Mouse (Mus musculus): ENCODE data around the gene Zfp457. TPM values are rescaled to one million over a fixed set of nuclear protein-coding genes. Genes with fewer than 3 reads are reported as not detected.

Zfp457 gene
- polyA plus RNA-seq, 1 experiment from 2014 or later = 0.78 TPM

Other genes with a start within 250 kb of the Zfp457 start
- gene Zfp712, start 245.3 kb downstream of the Zfp457 start, polyA plus RNA-seq (2016; fragmentation: Nextera tagmentation; extraction: Ambion mirVana) = 2.7 and 2.8 TPM in 2 replicates
- 3.0 and 3.9 TPM in 2 replicates for gene Zfp708, start 208.5 kb downstream of the Zfp457 start, polyA plus RNA-seq (2016; fragmentation: Nextera tagmentation; extraction: Ambion mirVana)
- 2.1 TPM in 2 replicates for gene Gm28557, start 197.9 kb downstream of the Zfp457 start, polyA plus RNA-seq (2016; fragmentation: Nextera tagmentation; extraction: Ambion mirVana)
- 0.31 and 0.56 TPM in 2 replicates for gene Rslcan18, start 190.2 kb downstream of the Zfp457 start, polyA plus RNA-seq (2016; fragmentation: Nextera tagmentation; extraction: Ambion mirVana)
- gene Zfp759, start 184.8 kb downstream of the Zfp457 start, polyA plus RNA-seq (2016; fragmentation: Nextera tagmentation; extraction: Ambion mirVana) = 1.1 and 1.2 TPM in 2 replicates
- gene Rsl1, start 133.3 kb downstream of the Zfp457 start, polyA plus RNA-seq (2016; fragmentation: Nextera tagmentation; extraction: Ambion mirVana) = 5.0 and 5.7 TPM in 2 replicates
- gene Zfp455, start 112.0 kb downstream of the Zfp457 start, polyA plus RNA-seq (2016; fragmentation: Nextera tagmentation; extraction: Ambion mirVana) = 0.91 and 1.3 TPM in 2 replicates
- gene Zfp458, start 28.0 kb downstream of the Zfp457 start, polyA plus RNA-seq (2016; fragmentation: Nextera tagmentation; extraction: Ambion mirVana) = 1.7 and 1.9 TPM in 2 replicates
- 2.2 and 2.5 TPM in 2 replicates for gene Zfp595, start 26.1 kb upstream of the Zfp457 start, polyA plus RNA-seq (2016; fragmentation: Nextera tagmentation; extraction: Ambion mirVana)
- 0.59 and 2.2 TPM in 2 replicates for gene Gm28044, start 54.1 kb upstream of the Zfp457 start, polyA plus RNA-seq (2016; fragmentation: Nextera tagmentation; extraction: Ambion mirVana)
- gene Zfp953, start 54.1 kb upstream of the Zfp457 start, polyA plus RNA-seq (2016; fragmentation: Nextera tagmentation; extraction: Ambion mirVana) = 0.80 and 0.93 TPM in 2 replicates
- 0.23 and 0.41 TPM in 2 replicates for gene Gm28041, start 69.2 kb upstream of the Zfp457 start, polyA plus RNA-seq (2016; fragmentation: Nextera tagmentation; extraction: Ambion mirVana)
- 1.3 and 1.4 TPM in 2 replicates for gene Zfp456, start 69.3 kb upstream of the Zfp457 start, polyA plus RNA-seq (2016; fragmentation: Nextera tagmentation; extraction: Ambion mirVana)
- gene Zfp429, start 93.3 kb upstream of the Zfp457 start, polyA plus RNA-seq (2016; fragmentation: Nextera tagmentation; extraction: Ambion mirVana) = 3.2 and 3.9 TPM in 2 replicates
- 0.17 and 0.69 TPM in 2 replicates for gene Zfp459, start 114.9 kb upstream of the Zfp457 start, polyA plus RNA-seq (2016; fragmentation: Nextera tagmentation; extraction: Ambion mirVana)
- 6.2 and 7.2 TPM in 2 replicates for gene Zfp874a, start 145.1 kb upstream of the Zfp457 start, polyA plus RNA-seq (2016; fragmentation: Nextera tagmentation; extraction: Ambion mirVana)
- 1.3 and 2.0 TPM in 2 replicates for gene Zfp874b, start 177.8 kb upstream of the Zfp457 start, polyA plus RNA-seq (2016; fragmentation: Nextera tagmentation; extraction: Ambion mirVana)
- gene Zfp58, start 194.1 kb upstream of the Zfp457 start, polyA plus RNA-seq (2016; fragmentation: Nextera tagmentation; extraction: Ambion mirVana) = 10.5 and 11.2 TPM in 2 replicates
- gene Gm26965, start 219.7 kb upstream of the Zfp457 start, polyA plus RNA-seq (2016; fragmentation: Nextera tagmentation; extraction: Ambion mirVana) = not detected in 2 replicates
- gene Zfp87, start 219.7 kb upstream of the Zfp457 start, polyA plus RNA-seq (2016; fragmentation: Nextera tagmentation; extraction: Ambion mirVana) = 17.3 and 18.2 TPM in 2 replicates
- 9.6 and 9.9 TPM in 2 replicates for gene Zfp748, start 247.3 kb upstream of the Zfp457 start, polyA plus RNA-seq (2016; fragmentation: Nextera tagmentation; extraction: Ambion mirVana)